Mouse (Mus musculus): ENCODE measurements around the gene Cnot1.

Cnot1 gene

GRCm38 (mm10) chr8:95727625-95728024, 79.6 kb downstream of the Cnot1 start:
- no peak for DNase-seq

- DNase-seq = no peak
Measured at GRCm38 (mm10) chr8:95716546-95717335, 90.5 kb downstream of the Cnot1 start.

GRCm38 (mm10) chr8:95715676-95716531, 91.4 kb downstream of the Cnot1 start, which contains the start of gene Setd6:
Setd6 (plus strand) TSS chr8:95715881.
- DNase-seq = peak; percentile 84 to 88

- no peak for DNase-seq
Measured at GRCm38 (mm10) chr8:95714837-95715413, 92.3 kb downstream of the Cnot1 start.

- no peak for DNase-seq
Measured at GRCm38 (mm10) chr8:95714367-95714766, 92.9 kb downstream of the Cnot1 start.

- DNase-seq = peak; percentile 82 to 89
Measured at GRCm38 (mm10) chr8:95713100-95714010, 93.9 kb downstream of the Cnot1 start.

GRCm38 (mm10) chr8:95712395-95712794, 94.9 kb downstream of the Cnot1 start:
- DNase-seq = no peak

GRCm38 (mm10) chr8:95711029-95711428, 96.2 kb downstream of the Cnot1 start:
- DNase-seq = no peak

GRCm38 (mm10) chr8:95709579-95709978, 97.7 kb downstream of the Cnot1 start:
- no peak for DNase-seq

- peak in 1 of 2 experiments; percentile 27 for DNase-seq
Measured at GRCm38 (mm10) chr8:95704538-95704937, 102.7 kb downstream of the Cnot1 start.

- DNase-seq = peak; percentile 95 to 97
Measured at GRCm38 (mm10) chr8:95703461-95704260, 103.6 kb downstream of the Cnot1 start.

- DNase-seq = peak; percentile 92 to 94
Measured at GRCm38 (mm10) chr8:95702480-95703446, 104.5 kb downstream of the Cnot1 start.

GRCm38 (mm10) chr8:95701809-95702208, 105.5 kb downstream of the Cnot1 start:
- peak; percentile 58 to 62 for DNase-seq

- DNase-seq = peak; percentile 56 to 67
Measured at GRCm38 (mm10) chr8:95700282-95700681, 107.0 kb downstream of the Cnot1 start.

- DNase-seq = no peak
Measured at GRCm38 (mm10) chr8:95698179-95698578, 109.1 kb downstream of the Cnot1 start.

- DNase-seq = peak; percentile 95 to 98
Measured at GRCm38 (mm10) chr8:95697128-95697527, 110.1 kb downstream of the Cnot1 start.

GRCm38 (mm10) chr8:95696661-95697060, 110.6 kb downstream of the Cnot1 start:
- DNase-seq = no peak

- no peak for DNase-seq
Measured at GRCm38 (mm10) chr8:95694631-95695030, 112.6 kb downstream of the Cnot1 start.

- DNase-seq = no peak
Measured at GRCm38 (mm10) chr8:95690929-95691541, 116.2 kb downstream of the Cnot1 start.

Measured in cerebellum, postnatal 14 days (tissue).